Mouse (Mus musculus) hindbrain, embryonic 10.5 days (tissue): ENCODE measurements around the gene Igflr1. TPM values are rescaled to one million over a fixed set of nuclear protein-coding genes. Genes with fewer than 3 reads are reported as not detected.

ENCODE experiments used
- DNase-seq: peaks from one replicate; pipeline ENCODE4 v3.0.0-alpha.2; 2017; ENCODE audit warnings: low spot score
- H3K27ac ChIP-seq: fragments of 300-500 bp; sonication (generic); 2 replicates; pipeline ENCODE4 v1.5.1; 2016; ENCODE audit warnings: mild to moderate bottlenecking, moderate library complexity
- H3K27me3 ChIP-seq: fragments of 300-500 bp; sonication (generic); 2 replicates; pipeline ENCODE4 v1.6.1; 2016; ENCODE audit warnings: mild to moderate bottlenecking; ENCODE audit not compliant: poor library complexity, insufficient read depth, severe bottlenecking
- H3K36me3 ChIP-seq: fragments of 300-500 bp; sonication (generic); 2 replicates; pipeline ENCODE4 v1.6.1; 2016; ENCODE audit warnings: mild to moderate bottlenecking, moderate library complexity
- H3K4me1 ChIP-seq: fragments of 300-500 bp; sonication (generic); replicated peaks from 2 replicates; pipeline ENCODE4 v1.6.1; 2016; ENCODE audit warnings: mild to moderate bottlenecking
- H3K4me3 ChIP-seq: fragments of 300-500 bp; sonication (generic); 2 replicates; pipeline ENCODE4 v1.5.1; 2016; ENCODE audit warnings: mild to moderate bottlenecking, moderate library complexity
- H3K9me3 ChIP-seq: fragments of 300-500 bp; sonication (generic); 2 replicates; pipeline ENCODE4 v1.6.1; 2016; ENCODE audit warnings: mild to moderate bottlenecking, moderate library complexity
- WGBS: fragments of 180-500 bp; shearing (Covaris S2); methylation state at CpG from one replicate; pipeline ENCODE4 v1.1.7; 2016; 5-methylcytosine and 5-hydroxymethylcytosine counted together
- polyA plus RNA-seq: library from polyadenylated mRNA; unstranded; fragments of >200 nt; fragmentation: Nextera tagmentation; extraction: Ambion mirVana; gene quantifications from 2 replicates; pipeline ENCODE4 v1.2.1, GENCODE M21; 2016

Igflr1 gene
- polyA plus RNA-seq, 1 experiment from 2014 or later, result 6.7 TPM

DNA sequence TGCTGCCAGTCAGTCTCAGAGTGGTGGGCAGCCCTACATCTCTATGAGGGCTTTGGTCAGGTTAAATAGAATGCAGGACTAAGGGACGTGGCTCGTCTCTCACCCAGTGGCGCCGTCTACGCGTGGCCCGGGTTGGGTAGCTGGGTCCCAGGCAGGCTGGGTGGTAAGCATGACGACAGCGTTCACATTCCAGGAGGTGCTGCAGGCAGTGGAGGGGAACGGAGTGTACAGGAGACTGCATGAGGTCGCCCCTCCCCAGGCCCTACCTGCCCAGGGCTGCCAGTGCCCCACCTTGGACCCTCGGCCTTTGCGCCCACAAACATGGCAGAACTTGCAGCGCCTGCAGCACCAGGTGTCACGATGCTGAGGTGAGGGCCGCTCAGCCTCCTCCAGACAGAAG is 16.3 kb downstream of the Igflr1 start:
- H3K27me3 ChIP-seq, result no peaks in the 10 kb centered on the region
- H3K4me3 ChIP-seq, result no peak overlapping the region
- DNase-seq, result no peak
- H3K36me3 ChIP-seq, result peaks cover 100% of the 10 kb centered on the region
- no peaks in the 10 kb centered on the region for H3K9me3 ChIP-seq
- no peak overlapping the region for H3K27ac ChIP-seq
- 96% methylated on average over 16 of the region's 16 CpGs for WGBS
- H3K4me1 ChIP-seq, result peaks cover 3% of the 10 kb centered on the region

DNA sequence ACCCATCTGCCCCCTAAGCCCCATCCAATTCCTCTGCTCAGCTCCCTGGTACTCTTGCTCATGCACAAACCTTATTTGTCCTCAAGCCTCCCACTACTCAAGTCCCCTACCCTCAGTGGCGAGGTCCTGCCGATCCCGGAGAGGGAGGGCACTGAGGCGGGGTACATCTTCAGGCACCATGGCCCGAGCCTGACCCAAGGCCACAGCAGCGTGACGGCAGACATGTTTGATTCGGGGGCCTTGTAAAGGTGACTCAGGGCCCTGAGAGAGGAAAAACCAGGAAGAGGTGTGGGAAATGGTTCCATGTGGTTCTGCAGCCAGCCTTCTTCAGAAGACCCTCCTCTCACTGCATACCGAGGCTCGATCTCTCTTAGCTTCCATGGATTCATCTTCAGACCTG is 19.1 kb downstream of the Igflr1 start:
- Histone ChIP-seq H3K4me3 (no peak overlapping the region), H3K36me3 (peaks cover 77% of the 10 kb centered on the region), H3K27me3 (no peaks in the 10 kb centered on the region), H3K4me1 (peaks cover 20% of the 10 kb centered on the region), H3K9me3 (no peaks in the 10 kb centered on the region), H3K27ac (no peak overlapping the region)
- 94% methylated on average over 10 of the region's 10 CpGs for WGBS
- DNase-seq, result no peak

DNA sequence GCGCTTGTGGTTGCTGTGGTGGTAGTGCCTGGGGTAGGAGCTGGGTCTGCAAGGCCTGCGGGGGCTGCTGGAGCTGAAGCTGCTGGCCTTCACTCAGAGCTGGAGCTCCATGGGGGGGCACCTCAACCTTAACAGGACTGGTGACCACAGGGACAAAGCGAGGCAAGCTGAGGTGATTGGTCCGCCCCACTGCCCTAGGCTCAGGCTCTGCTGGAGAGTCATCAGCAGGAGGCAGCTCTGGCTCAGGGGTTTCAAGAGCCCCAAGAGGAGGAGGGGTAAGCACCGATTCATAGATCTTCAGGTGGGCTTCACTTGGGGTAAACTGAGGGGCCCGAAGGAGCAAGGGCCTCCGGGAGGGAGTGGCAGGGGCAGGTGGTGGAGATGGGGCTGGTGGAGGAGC is 19.9 kb downstream of the Igflr1 start:
- no peak for DNase-seq
- Histone ChIP-seq H3K36me3 (peaks cover 69% of the 10 kb centered on the region), H3K4me3 (0 out of 2 replicates have a peak overlapping the region, but pooled peaks have one; percentile 1), H3K9me3 (no peaks in the 10 kb centered on the region), H3K27me3 (no peaks in the 10 kb centered on the region), H3K4me1 (peaks cover 26% of the 10 kb centered on the region), H3K27ac (no peak overlapping the region)
- WGBS, result 95% methylated on average over 7 of the region's 7 CpGs

DNA sequence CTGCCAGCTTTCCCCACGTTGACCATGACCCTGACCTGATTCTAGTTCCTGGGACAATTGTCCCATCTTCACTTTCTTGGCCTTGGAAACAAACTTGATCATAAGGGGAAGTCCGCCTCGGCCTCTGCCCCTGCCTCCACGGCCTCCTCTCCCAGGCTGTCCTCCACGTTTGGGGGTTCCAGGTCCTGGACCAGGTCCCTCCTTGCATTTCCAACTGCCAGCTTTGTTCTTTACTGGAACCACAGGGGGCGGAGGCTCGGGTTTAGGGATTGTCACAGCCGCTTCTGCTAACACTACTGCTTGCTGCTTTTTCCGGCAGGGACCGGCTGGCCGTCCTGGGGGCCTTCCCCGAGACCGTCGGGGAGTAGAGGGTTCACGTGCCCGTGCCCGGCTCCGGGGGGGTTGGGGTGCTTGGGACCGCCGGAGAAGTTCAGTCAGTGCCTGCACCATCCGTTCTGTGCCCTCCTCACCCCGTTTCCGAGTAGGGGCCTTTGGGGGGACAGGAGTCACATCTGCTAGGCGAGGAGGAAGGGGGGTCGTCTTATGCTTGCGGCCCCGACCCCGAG is 21.3 kb downstream of the Igflr1 start:
- WGBS, result 89% methylated on average over 28 of the region's 28 CpGs
- Histone ChIP-seq H3K4me1 (peaks cover 29% of the 10 kb centered on the region), H3K27ac (peak overlapping the region; percentile 99), H3K36me3 (peaks cover 55% of the 10 kb centered on the region), H3K4me3 (peak overlapping the region; percentile 99), H3K9me3 (no peaks in the 10 kb centered on the region), H3K27me3 (no peaks in the 10 kb centered on the region)
- DNase-seq, result no peak

DNA sequence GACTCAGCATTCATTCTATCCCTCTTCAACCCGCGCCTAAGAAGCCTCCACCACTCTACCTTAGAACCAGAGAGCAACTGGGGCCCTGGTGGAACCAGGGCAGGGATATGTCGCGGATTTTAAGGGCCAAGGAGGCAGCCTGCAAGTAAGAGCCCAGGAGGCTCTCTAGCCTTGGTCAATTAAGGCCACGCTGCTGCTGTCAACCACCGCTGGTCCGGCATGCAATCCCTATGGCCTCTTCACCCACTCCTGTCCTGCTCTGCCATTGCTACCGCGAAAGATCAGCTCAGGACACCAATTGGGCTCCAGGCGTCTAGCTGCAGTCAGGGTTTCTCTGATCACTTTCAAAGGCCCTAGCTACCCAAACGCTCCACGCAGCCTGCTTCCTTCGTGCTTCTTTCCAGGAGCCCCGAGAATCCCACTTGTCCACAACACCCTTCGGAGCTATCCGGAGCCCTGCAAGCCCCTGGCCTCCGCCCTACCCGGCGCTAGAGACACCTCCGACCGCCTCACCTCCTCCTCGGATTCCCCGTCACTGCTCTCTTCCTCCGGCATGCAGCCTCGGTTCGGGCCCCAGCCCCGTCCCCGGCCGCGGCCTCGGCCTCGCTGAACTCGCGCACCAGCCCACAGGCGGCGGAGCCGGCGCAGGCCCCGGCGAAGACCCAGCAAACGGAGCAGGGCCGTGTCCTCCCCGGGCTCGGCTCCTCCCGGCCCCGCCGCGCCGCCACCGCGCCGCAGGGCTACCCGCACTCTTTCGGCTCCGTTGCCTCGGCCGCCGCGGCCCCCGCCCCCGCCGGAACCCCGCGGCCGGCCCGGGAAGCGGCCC is 22.8 kb downstream of the Igflr1 start:
- Histone ChIP-seq H3K27ac (peak overlapping the region; percentile 99), H3K4me3 (peak overlapping the region; percentile 99), H3K4me1 (peaks cover 29% of the 10 kb centered on the region), H3K27me3 (no peaks in the 10 kb centered on the region), H3K36me3 (peaks cover 40% of the 10 kb centered on the region), H3K9me3 (no peaks in the 10 kb centered on the region)
- WGBS, result under 1% methylated on average over 67 of the region's 67 CpGs
- DNase-seq, result no peak

DNA sequence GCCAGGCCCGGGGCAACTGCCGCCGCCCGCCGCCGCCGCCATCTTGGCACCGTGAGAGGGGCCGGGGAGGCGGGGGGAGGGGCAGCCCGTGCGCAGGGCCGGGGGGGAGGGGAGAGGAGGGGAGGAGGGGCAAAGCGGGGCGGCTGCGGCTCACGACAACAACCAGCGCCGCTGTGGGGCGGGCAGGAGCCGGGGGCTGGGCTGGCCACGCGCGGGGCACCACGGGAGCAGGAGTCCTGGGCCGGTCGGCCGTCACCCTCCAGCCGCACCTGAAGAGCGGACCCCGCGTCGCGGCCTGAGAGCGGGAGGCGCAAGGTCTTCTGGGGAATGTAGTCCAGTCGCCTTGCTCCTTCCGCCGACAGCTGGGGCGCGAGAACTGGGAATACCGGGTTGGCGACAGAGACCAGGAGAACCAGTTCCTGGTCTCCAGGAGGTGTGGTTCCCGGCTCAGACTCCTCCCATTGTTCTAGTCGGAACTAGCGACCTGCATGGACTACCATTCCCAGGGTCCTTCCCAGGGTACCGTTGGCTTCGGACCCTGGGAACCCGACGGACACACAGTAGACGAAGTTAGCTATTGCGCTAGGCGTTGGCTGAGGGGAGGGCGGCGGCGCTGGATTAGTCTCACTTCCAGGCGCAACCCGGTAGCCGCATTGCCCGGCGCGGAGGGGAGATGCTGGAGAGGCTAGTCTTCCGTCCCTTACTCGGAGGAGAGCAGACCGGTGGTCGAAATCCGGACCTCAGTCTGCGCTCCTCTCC is 23.6 kb downstream of the Igflr1 start, which contains the start of gene Kmt2b:
Gene Kmt2b, minus strand, starts transcription at position 51 of the 759 bp plus-strand sequence.
- under 1% methylated on average over 65 of the region's 68 CpGs for whole genome bisulfite sequencing

DNA sequence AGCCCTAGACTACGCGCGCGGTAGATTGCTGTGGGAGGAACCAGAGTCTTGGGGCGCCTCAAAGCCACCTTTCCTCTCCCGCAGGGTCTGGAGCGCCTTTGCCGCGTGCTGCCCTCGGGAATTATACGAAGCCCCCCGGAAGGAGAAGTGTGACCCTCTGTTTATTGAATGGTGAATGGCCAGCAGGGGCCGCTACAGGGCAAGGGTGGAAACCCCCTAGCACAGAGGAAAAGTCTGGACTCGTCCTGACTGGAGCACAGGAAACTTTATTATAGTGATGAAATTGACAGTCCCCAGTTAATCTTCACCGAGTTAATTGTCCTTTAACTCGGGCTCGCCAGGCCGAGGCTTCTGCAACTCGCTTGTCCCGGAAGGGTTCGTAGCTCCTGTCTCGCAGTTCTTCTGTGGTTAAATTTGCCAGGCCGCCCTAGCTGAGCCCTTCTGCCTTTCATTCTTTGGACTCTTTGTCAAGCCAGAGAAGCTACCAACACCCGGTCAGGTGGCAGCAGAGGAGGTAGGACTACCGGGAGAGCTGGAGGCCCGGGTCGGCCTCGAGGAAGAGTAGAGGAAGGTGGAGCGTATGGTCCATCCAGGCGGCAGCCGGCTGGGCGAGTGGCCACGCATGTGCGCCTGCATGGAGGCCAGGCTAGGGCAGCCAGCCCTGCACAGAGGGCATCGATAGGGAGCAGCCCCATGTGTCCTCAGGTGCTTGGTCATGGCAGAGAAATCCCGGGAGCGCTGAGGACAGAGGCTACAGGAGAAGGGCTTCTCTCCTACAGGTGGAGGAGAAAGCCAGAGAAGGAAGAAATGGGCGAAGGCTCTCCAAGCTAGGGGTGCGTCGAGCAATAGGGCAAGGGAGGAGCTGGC is 24.4 kb downstream of the Igflr1 start:
- peak; percentile 90 for DNase-seq
- no peaks in the 10 kb centered on the region for H3K9me3 ChIP-seq
- peak overlapping the region; percentile 99 for H3K27ac ChIP-seq
- peaks cover 33% of the 10 kb centered on the region for H3K4me1 ChIP-seq
- peak overlapping the region; percentile 99 for H3K4me3 ChIP-seq
- H3K27me3 ChIP-seq, result no peaks in the 10 kb centered on the region
- peaks cover 24% of the 10 kb centered on the region for H3K36me3 ChIP-seq
- 31% methylated on average over 40 of the region's 40 CpGs for WGBS

More for the DNA sequence above, 23.6 kb downstream of the Igflr1 start, which contains the start of gene Kmt2b:
- H3K9me3 ChIP-seq, result no peaks in the 10 kb centered on the region
- peak within 1 kb of the TSS; percentile 99 for H3K4me3 ChIP-seq
- peak within 1 kb of the TSS; percentile 99 for H3K27ac ChIP-seq
- H3K36me3 ChIP-seq, result peaks cover 32% of the 10 kb centered on the region
- DNase-seq, result peak; percentile 98
- no peaks in the 10 kb centered on the region for H3K27me3 ChIP-seq
- H3K4me1 ChIP-seq, result peaks cover 33% of the 10 kb centered on the region

DNA sequence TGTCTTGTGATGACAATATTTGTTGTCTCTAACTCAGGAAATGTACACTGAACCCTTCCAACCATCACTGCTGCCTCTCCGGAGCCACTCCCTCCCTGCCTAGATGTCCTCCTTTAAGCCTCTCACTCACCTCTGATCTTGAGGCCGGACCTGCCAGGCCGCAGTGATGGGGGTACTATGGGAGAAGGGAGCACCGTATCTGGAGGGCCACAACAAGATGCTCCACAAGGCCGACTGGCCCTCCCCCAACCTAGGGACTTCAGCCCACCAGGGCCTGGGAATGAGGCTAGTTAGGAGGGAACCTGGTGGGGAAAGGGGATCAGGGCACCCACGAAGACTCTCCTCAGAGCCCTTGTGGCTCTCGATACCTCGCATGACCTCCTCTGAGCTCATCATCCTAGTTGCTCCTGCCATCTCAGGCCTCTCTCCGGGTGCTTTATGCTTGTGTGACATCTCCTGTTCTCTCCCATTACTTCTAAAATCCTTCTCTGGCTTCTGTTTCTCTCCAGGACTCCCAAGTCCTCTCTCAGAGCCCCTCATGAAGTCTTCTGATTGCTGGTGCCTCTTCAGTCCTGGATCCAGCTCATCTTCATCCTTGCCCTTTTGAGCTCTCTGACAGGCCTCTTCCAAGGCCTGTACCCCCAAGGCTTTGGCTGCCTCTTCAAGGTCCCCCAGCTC is 25.8 kb downstream of the Igflr1 start:
- Histone ChIP-seq H3K36me3 (peaks cover 10% of the 10 kb centered on the region), H3K27me3 (no peaks in the 10 kb centered on the region), H3K4me3 (no peak overlapping the region), H3K9me3 (no peaks in the 10 kb centered on the region), H3K27ac (peak overlapping the region; percentile 23; the same call in 1 of the 2 replicates), H3K4me1 (peaks cover 39% of the 10 kb centered on the region)
- WGBS, result 84% methylated on average over 9 of the region's 9 CpGs
- no peak for DNase-seq

DNA sequence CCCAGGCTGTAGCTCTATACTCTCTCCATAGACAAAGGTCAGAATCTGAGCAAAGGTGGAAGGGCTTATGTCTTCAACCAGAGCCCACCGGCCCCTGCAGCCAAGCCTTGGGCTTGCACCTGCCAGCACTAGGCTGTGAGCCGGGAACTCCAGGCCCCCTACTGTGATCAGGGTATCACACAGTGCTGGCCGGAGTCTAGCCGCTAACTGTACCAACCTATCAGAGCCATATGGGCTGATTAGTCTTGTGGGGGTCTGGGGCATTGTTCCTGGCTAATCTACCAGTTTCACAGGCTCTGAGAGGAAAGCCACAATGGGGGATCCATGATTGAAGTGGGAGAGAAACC is 26.4 kb downstream of the Igflr1 start:
- 52% methylated on average over 4 of the region's 4 CpGs for WGBS
- no peaks in the 10 kb centered on the region for H3K27me3 ChIP-seq
- peak overlapping the region; percentile 23; the same call in 1 of the 2 replicates for H3K27ac ChIP-seq
- peaks cover 36% of the 10 kb centered on the region for H3K4me1 ChIP-seq
- no peaks in the 10 kb centered on the region for H3K9me3 ChIP-seq
- no peak overlapping the region for H3K4me3 ChIP-seq
- H3K36me3 ChIP-seq, result peaks cover 5% of the 10 kb centered on the region
- no peak for DNase-seq

DNA sequence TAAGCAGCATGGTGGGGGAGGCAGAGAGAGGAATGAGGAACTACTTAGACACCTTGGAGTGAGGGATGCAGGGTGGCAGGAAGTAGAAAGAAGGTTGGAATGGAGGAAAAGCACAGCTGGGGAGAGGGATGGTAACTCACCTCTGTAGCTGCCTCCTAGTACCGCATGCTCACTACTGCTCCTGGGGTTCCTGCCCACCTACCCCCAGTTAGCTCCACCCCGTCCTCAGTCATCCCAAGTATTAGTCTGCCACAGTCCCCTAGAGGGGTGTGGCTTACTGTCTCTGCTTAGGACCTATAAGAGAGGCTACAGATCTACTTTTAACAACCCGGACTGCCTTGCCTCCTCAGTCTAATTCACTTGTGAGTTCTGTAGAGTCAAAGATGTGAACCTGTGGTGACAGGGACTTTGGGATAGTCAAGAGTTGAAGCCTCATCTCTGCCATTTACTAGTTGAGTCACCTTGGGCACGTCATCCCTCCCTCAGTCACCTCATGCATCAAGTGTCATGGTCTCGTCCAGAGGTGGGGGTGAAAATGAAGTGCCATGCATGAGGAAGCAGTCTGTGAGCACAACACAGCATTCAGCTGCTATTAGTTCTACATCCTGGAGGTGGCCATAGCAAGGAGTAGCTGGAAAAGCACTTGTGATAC is 27.7 kb downstream of the Igflr1 start:
- Histone ChIP-seq H3K9me3 (no peaks in the 10 kb centered on the region), H3K4me3 (no peak overlapping the region), H3K36me3 (no peaks in the 10 kb centered on the region), H3K27ac (no peak overlapping the region), H3K27me3 (no peaks in the 10 kb centered on the region), H3K4me1 (peaks cover 23% of the 10 kb centered on the region)
- 56% methylated on average over 5 of the region's 5 CpGs for WGBS
- no peak for DNase-seq

DNA sequence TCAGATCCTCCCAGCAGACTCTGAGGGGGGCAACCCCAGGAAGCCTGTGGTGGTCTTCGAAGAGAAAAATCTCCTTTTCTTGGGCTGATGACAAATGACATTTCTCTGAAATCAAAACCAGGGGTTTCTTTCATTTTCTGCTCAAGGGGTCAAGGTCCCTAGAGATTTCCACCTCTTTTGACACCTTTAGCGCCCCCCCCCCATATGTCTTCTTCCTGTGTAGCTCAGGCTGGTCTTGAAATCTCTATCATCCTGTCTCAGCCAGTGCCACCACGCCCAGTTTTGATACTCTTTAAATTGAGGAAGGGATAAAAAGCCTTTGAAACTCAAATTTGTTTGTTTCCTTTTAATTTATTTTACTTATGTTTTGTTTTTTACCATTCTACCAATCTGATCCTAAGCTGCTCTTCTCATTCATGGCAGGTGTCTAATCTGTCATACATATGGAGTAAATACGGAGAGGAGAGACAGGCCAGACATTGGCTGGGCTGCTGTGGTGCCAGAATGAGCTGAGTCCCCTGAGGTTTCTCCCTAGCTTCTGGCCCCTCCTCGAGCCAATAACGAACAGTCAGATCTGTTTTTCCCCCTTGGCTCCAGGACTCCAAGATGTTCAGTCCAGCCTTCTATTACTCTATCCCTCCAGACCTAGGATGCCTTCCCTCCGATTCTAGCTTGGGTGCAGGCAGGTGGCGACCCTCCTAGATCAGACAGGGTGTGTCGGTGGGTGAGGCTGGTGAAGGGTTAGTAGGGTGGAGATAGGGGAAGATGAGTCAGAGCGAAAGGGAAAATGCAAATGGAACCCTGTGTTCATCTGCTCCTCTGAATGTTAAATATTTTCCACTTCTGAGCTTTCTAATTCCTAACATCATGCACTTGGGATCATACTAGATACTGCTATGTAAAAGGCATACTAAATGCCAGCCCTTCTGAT is 28.6 kb downstream of the Igflr1 start:
- Histone ChIP-seq H3K27ac (no peak overlapping the region), H3K4me3 (no peak overlapping the region), H3K9me3 (no peaks in the 10 kb centered on the region), H3K36me3 (no peaks in the 10 kb centered on the region), H3K4me1 (peaks cover 19% of the 10 kb centered on the region), H3K27me3 (no peaks in the 10 kb centered on the region)
- WGBS, result 79% methylated on average over 10 of the region's 10 CpGs
- no peak for DNase-seq
